Mouse (Mus musculus): Measurements from ENCODE around the gene Scn8a. TPM values are rescaled to one million over a fixed set of nuclear protein-coding genes. Genes with fewer than 3 reads are reported as not detected.

Gene Scn8a
- polyA plus RNA-seq, 1 experiment from 2014 or later = 5.5 TPM

DNA sequence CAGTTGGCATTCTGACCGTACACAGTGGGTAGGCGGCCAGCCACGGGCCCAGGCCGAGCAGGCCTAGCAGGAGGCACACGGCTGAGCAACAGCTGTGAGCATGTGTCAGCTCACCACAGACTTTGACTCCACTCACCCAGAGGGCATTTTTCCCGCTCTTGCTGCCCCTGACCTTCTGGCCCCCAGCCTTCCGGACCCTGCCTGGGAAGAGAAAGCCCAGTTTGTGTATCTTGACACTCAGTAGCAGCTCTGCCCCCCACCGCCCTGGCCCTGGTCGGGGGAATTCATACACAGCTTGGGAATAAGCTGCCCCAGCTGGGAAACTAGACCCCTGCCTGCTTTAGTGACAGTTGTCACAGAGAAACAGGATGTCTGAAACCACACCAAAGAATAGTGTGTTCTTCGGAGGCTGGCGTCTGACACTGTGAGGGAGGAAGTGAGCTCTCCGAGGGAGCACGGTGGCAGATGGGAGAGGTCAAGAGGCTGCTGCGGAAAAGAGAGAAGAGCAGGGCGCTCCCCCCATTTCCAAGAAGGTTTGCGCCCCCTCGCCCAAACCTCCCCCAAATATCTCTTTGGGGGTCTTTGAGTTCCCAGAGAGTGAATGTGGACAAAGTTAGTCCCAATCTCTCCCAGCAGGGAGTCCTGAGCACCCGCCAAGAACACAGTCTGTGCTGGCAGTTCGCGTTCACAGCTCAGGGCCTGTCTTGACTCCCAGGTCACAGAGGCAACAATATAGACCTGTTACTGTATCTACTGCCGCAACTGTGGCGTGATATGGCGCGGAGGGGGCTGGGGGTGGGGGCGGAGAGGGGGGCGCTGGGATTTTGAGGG is 24.4 kb upstream of the Scn8a start:
- no peak overlapping the region for H3K4me2 ChIP-seq (replicated peaks)
- no peaks in the 10 kb centered on the region for H3K27me3 ChIP-seq
- no peak overlapping the region for H3K4me3 ChIP-seq (replicated peaks)
- ATAC-seq (ENCODE audit: insufficient number of reproducible peaks, low FRiP score, low TSS enrichment, low read depth) = 0 out of 2 replicates have a peak, but pooled peaks have one; percentile 43
- 0 out of 2 replicates have a peak, but pooled peaks cover 7% of the 10 kb centered on the region for H3K9me3 ChIP-seq (replicated peaks)
- H3K36me3 ChIP-seq = no peaks in the 10 kb centered on the region
- H3K27ac ChIP-seq (replicated peaks) = peak overlapping the region; percentile 48
- H3K4me1 ChIP-seq = peaks cover 6% of the 10 kb centered on the region
- WGBS = 32% methylated on average over 26 of the region's 26 CpGs
- no peak overlapping the region for H3K9ac ChIP-seq

DNA sequence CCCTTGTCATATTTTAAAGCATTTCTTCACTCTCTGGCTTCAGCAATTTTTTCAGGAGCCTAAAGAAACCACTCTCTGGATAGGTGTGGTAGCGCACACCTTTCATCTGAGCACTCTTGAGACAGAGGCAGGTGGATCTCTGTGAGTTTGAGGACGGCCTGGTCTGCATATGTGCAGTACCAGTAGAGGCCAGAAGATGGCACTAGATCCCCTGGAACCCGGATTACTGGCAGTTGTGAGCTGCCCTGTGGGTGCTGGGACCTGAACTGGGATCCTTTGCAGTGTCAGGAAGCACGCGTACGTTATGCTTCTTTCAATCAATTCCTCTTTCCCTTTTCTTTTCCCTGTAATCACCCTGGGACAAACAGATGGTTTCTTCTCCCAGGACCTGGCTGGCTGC is 22.5 kb upstream of the Scn8a start:
- Histone ChIP-seq H3K27ac (replicated peaks) (no peak overlapping the region), H3K4me1 (peaks cover 6% of the 10 kb centered on the region), H3K4me2 (replicated peaks) (no peak overlapping the region), H3K27me3 (no peaks in the 10 kb centered on the region), H3K36me3 (no peaks in the 10 kb centered on the region), H3K9me3 (replicated peaks) (0 out of 2 replicates have a peak, but pooled peaks cover 7% of the 10 kb centered on the region), H3K4me3 (replicated peaks) (no peak overlapping the region), H3K9ac (no peak overlapping the region)
- WGBS = 89% methylated on average over 6 of the region's 6 CpGs
- ATAC-seq (ENCODE audit: insufficient number of reproducible peaks, low FRiP score, low TSS enrichment, low read depth) = no peak

DNA sequence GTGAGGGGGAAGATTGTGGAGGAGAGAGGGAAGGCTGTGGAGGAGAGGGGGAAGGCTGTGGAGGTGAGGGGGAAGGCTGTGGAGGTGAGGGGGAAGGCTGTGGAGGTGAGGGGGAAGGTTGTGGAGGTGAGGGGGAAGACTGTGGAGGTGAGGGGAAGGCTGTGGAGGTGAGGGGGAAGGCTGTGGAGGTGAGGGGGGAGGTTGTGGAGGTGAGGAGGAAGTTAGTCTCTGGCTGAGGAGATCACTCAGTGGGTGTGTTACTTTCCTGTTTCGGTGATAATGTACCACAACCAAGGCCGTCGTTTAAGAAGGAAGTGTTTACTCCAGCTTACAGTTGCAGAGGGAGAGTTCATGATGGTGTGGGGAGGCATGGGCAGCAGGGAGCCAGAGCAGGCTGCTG is 12.1 kb upstream of the Scn8a start:
- ATAC-seq (ENCODE audit: insufficient number of reproducible peaks, low FRiP score, low TSS enrichment, low read depth) = no peak
- Histone ChIP-seq H3K27ac (replicated peaks) (no peak overlapping the region), H3K9me3 (replicated peaks) (no peaks in the 10 kb centered on the region), H3K4me1 (no peaks in the 10 kb centered on the region), H3K9ac (no peak overlapping the region), H3K4me2 (replicated peaks) (no peak overlapping the region), H3K36me3 (no peaks in the 10 kb centered on the region), H3K4me3 (replicated peaks) (no peak overlapping the region), H3K27me3 (no peaks in the 10 kb centered on the region)
- 78% methylated on average over 3 of the region's 3 CpGs for WGBS

DNA sequence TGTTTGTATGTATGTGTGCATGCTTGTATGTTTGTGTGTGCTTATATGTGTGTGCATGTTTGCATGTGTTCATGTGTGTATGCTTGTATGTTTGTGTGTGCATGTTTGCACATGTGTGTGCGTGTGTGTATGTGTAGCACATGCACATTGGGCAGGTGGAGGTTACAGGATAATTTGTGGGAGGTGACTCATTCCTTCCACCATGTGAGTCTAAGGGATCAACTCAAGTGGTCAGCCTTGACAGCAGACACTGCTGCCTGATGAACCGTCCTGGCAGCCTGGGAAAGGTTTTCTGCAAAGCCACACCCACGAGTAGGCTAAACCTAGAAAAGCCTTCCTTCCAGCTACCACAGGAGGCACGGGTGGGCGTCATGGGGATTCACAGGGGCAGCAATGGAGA is 8.8 kb upstream of the Scn8a start:
- Histone ChIP-seq H3K27ac (replicated peaks) (no peak overlapping the region), H3K36me3 (no peaks in the 10 kb centered on the region), H3K4me1 (no peaks in the 10 kb centered on the region), H3K27me3 (no peaks in the 10 kb centered on the region), H3K4me2 (replicated peaks) (no peak overlapping the region), H3K4me3 (replicated peaks) (no peak overlapping the region), H3K9ac (no peak overlapping the region), H3K9me3 (replicated peaks) (no peaks in the 10 kb centered on the region)
- ATAC-seq (ENCODE audit: insufficient number of reproducible peaks, low FRiP score, low TSS enrichment, low read depth) = no peak
- WGBS = 35% methylated on average over 5 of the region's 5 CpGs

DNA sequence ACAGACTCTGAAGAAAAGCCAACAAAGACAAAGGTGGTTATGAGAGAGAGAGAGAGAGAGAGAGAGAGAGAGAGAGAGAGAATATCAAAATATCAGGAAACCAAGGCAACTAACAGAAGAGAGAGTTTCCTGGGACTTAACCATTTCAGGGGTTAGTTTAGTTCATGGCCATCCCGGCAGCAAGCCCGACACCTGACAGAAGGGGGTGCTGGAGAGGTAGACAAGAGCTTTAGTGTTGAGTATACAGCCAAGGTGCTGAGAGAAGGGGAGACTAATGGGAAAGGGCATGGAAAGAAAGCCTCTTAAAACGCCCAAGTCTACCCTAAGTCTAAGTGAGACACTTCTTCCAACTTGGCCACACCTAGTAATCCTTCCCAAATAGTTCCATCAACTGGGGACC is 4.1 kb upstream of the Scn8a start:
- Histone ChIP-seq H3K4me3 (replicated peaks) (no peak overlapping the region), H3K36me3 (no peaks in the 10 kb centered on the region), H3K4me1 (peaks cover 8% of the 10 kb centered on the region), H3K9me3 (replicated peaks) (no peaks in the 10 kb centered on the region), H3K9ac (no peak overlapping the region), H3K4me2 (replicated peaks) (no peak overlapping the region), H3K27me3 (peaks cover 13% of the 10 kb centered on the region), H3K27ac (replicated peaks) (no peak overlapping the region)
- ATAC-seq (ENCODE audit: insufficient number of reproducible peaks, low FRiP score, low TSS enrichment, low read depth) = no peak
- WGBS = 41% methylated on average over 3 of the region's 3 CpGs

DNA sequence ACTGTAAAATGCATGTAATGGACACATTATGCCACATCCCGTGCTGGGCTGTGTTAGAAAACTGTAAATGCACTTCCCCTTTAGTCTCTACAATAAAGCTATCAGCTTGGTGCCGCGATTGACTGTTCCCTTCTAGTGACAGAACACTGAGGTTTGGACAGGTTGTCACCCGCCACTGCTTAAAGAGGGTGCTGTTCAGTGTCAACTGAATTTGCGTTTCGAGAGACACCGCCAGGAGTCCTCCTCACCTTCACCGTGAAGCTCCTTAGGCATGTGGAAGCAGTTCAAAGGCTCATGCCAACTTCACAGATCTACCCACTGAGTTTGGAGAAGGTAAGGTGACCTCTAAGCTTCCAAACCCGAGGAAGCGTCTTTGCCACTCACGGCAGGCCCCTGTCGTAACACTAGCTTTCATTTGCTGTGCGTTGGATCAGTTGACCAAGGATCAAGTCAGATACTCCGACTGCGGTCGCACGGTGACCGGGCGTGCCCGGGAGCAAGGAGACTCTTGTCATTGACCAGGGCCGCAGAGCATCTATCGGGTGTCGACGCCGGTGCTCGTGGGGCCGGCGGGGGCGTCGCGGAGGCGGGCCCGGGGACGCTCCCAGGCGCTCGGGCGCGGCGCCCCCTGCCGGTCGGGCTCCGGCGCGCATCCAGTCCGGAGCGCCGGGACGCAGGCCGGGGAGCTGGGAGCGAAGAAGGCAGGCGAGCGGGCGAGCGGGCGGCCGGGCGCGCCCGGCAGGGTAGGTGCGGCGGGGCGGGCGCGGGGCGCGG is 530 bp downstream of the Scn8a start:
- H3K27me3 ChIP-seq = peaks cover 41% of the 10 kb centered on the region
- peak overlapping the region; percentile 79 for H3K4me2 ChIP-seq (replicated peaks)
- H3K4me1 ChIP-seq = peaks cover 23% of the 10 kb centered on the region
- no peaks in the 10 kb centered on the region for H3K9me3 ChIP-seq (replicated peaks)
- WGBS = 3% methylated on average over 53 of the region's 66 CpGs
- H3K4me3 ChIP-seq (replicated peaks) = peak overlapping the region; percentile 70
- no peak overlapping the region for H3K27ac ChIP-seq (replicated peaks)
- H3K9ac ChIP-seq = no peak overlapping the region; the same call in 1 of the 2 replicates
- ATAC-seq (ENCODE audit: insufficient number of reproducible peaks, low FRiP score, low TSS enrichment, low read depth) = peak; percentile 65
- H3K36me3 ChIP-seq = no peaks in the 10 kb centered on the region

DNA sequence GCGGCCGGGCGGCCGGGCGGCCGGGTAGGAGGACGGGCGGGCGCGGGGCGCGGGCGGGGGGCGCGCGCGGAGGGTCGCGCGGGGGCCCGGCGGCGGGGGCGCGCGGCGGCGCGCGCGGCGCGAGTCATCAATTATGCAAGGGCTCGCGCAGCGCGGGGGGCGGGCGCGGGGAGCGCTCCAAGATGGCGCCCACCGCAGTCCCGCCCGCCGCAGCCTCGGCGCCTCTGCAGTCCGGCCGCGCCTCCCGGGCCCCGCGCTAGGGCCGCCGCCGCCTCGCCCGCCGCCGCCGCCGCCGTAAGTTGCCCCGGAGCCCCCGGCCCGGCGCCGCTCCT is 1.1 kb downstream of the Scn8a start:
- H3K9me3 ChIP-seq (replicated peaks) = no peaks in the 10 kb centered on the region
- ATAC-seq (ENCODE audit: insufficient number of reproducible peaks, low FRiP score, low TSS enrichment, low read depth) = peak; percentile 76
- peak overlapping the region; percentile 70 for H3K4me3 ChIP-seq (replicated peaks)
- H3K9ac ChIP-seq = peak overlapping the region; percentile 54
- WGBS = 1% methylated on average over 30 of the region's 69 CpGs
- no peaks in the 10 kb centered on the region for H3K36me3 ChIP-seq
- no peak overlapping the region for H3K27ac ChIP-seq (replicated peaks)
- peak overlapping the region; percentile 79 for H3K4me2 ChIP-seq (replicated peaks)
- peaks cover 41% of the 10 kb centered on the region for H3K27me3 ChIP-seq
- peaks cover 23% of the 10 kb centered on the region for H3K4me1 ChIP-seq

DNA sequence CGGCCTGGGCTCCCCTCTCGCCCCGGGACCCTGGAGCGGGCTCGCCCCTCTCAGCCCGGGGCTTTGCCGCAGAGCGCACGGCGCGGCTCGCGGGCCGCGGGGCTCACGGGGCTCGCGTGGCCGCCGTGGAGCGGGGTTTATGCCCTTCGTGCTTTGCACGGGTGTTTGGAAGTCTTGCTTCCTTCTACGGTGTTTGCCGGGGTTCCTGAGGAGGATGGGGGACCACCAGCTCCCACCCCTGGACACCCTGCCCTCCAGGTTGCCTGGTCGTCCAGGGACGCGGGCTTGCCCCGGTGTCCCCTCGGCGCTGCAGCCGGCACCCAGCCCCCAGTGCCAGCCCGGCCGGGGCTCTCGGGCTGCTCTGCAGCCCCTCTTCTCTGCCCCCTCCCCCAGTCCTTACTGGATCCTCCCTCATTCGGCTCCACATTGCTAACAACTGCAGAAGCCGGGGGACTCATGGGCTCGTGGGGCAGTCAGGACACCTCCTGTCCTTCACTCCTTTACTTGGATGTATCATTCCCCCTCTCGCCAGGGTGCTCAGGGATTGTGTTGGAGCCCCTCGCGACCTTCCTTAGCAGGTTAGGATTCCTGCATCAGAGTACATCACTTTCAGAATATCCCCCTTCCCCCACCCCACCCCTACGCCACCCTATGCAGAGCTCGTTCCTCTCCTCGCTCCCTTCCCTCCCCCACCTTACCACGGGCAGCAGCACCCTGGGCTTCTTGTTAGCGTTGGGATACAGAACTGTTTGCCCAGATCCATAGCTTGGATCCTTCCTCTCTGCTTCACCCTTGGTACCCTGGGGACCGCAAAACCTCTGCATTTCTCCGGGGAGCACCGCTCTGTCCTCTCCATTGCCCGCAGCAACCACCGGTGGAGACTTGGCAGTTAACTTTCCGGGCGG is 1.7 kb downstream of the Scn8a start:
- peak overlapping the region; percentile 54 for H3K9ac ChIP-seq
- H3K4me1 ChIP-seq = peaks cover 23% of the 10 kb centered on the region
- H3K9me3 ChIP-seq (replicated peaks) = no peaks in the 10 kb centered on the region
- H3K4me2 ChIP-seq (replicated peaks) = peak overlapping the region; percentile 79
- peaks cover 46% of the 10 kb centered on the region for H3K27me3 ChIP-seq
- H3K36me3 ChIP-seq = no peaks in the 10 kb centered on the region
- ATAC-seq (ENCODE audit: insufficient number of reproducible peaks, low FRiP score, low TSS enrichment, low read depth) = peak; percentile 57
- no peak overlapping the region for H3K27ac ChIP-seq (replicated peaks)
- peak overlapping the region; percentile 70 for H3K4me3 ChIP-seq (replicated peaks)
- WGBS = under 1% methylated on average over 52 of the region's 53 CpGs

DNA sequence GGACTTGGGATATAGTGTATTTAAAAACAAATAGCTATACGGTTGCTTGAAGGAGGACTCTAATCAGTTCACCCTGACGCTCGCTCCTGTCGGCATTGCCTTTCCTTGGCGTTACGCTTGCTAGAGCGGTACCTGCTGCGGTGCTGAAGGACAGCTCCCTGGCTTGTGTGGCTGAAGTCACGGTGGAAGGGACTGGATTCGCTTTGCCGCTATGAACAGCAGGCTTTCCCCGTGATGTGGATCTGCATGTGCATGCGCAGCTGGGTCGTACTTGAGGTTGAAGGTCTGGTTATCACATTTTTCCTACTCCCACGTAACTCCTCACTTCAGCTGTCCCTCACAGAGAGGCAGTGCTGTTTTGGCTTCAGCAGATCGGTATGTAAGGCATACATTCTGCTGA is 3.5 kb downstream of the Scn8a start:
- H3K9me3 ChIP-seq (replicated peaks) = no peaks in the 10 kb centered on the region
- H3K4me1 ChIP-seq = peaks cover 23% of the 10 kb centered on the region
- H3K36me3 ChIP-seq = no peaks in the 10 kb centered on the region
- peaks cover 49% of the 10 kb centered on the region for H3K27me3 ChIP-seq
- H3K4me2 ChIP-seq (replicated peaks) = no peak overlapping the region
- no peak for ATAC-seq (ENCODE audit: insufficient number of reproducible peaks, low FRiP score, low TSS enrichment, low read depth)
- H3K27ac ChIP-seq (replicated peaks) = no peak overlapping the region
- H3K9ac ChIP-seq = no peak overlapping the region
- 3% methylated on average over 16 of the region's 16 CpGs for WGBS
- H3K4me3 ChIP-seq (replicated peaks) = no peak overlapping the region

DNA sequence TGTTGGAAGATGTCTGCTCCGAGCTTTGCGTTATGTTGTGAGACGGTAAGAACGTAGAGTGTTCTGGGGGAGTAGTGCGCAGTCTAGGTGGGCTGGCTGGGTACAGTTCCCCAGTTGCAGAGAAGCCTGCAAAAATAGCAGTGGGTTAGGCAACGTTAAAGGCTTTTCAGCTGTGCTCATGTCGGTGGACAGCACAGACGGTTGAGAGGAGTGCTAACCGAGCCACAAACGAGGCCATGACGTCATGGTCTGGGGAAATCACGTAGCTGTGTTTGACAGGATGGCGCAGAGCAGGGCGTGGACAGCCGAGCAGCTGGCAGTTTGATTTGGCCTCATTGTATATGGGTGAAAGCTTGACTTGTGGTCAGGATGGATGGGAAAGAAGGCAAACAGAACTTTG is 9.4 kb downstream of the Scn8a start:
- H3K4me1 ChIP-seq = no peaks in the 10 kb centered on the region
- no peaks in the 10 kb centered on the region for H3K36me3 ChIP-seq
- no peak overlapping the region for H3K4me3 ChIP-seq (replicated peaks)
- WGBS = 58% methylated on average over 15 of the region's 15 CpGs
- ATAC-seq (ENCODE audit: insufficient number of reproducible peaks, low FRiP score, low TSS enrichment, low read depth) = no peak
- no peaks in the 10 kb centered on the region for H3K9me3 ChIP-seq (replicated peaks)
- H3K27ac ChIP-seq (replicated peaks) = no peak overlapping the region
- H3K4me2 ChIP-seq (replicated peaks) = no peak overlapping the region
- H3K27me3 ChIP-seq = peaks cover 8% of the 10 kb centered on the region; the same call in 1 of the 2 replicates
- H3K9ac ChIP-seq = no peak overlapping the region

DNA sequence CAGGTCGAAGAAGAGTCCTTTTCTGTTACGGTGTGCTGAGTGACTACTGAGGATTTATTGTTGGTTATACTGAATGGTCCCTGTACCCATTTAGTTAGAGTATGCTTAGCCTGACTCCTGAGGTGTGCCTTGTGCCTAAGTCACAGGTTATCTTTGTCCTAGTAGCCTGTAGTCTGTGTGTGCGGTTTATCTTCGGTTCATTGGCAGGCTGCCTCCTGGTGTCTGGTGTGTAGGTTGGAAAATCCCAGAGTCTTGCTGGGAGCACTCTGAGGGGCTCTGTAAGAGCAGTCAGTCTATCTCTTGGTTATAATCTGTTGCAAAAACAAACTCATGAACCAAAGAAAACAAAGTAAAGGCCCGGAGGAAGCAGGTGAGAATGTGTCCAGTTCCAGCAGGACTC is 11.7 kb downstream of the Scn8a start:
- no peaks in the 10 kb centered on the region for H3K4me1 ChIP-seq
- H3K36me3 ChIP-seq = no peaks in the 10 kb centered on the region
- 77% methylated on average over 5 of the region's 5 CpGs for WGBS
- H3K9me3 ChIP-seq (replicated peaks) = no peaks in the 10 kb centered on the region
- 0 out of 2 replicates have a peak, but pooled peaks cover 3% of the 10 kb centered on the region for H3K27me3 ChIP-seq
- H3K27ac ChIP-seq (replicated peaks) = no peak overlapping the region
- ATAC-seq (ENCODE audit: insufficient number of reproducible peaks, low FRiP score, low TSS enrichment, low read depth) = no peak
- no peak overlapping the region for H3K9ac ChIP-seq
- no peak overlapping the region for H3K4me2 ChIP-seq (replicated peaks)
- no peak overlapping the region for H3K4me3 ChIP-seq (replicated peaks)

Measured in embryonic facial prominence, embryonic 15.5 days (tissue).